Mouse (Mus musculus): ENCODE data around the gene Brca2.

- TF ChIP-seq GATA1 (IDR thresholded peaks at IDR 0.05; ENCODE audit: low read length), result no peak
- TF ChIP-seq TAL1 (IDR thresholded peaks at IDR 0.05; ENCODE audit: low read length), result no peak
Measured at GRCm38 (mm10) chr5:150595366-150596016, 73.1 kb downstream of the Brca2 start.

Measured in erythroblast, embryonic 14.5 days (primary cell).